Mouse (Mus musculus): Measurements from ENCODE around the gene Tcl1b3.
"Not testable (repeated sequence)": the region's sequence is repeated elsewhere in the genome, so short reads cannot be mapped to it uniquely, and the experiment has no call there.

Gene Tcl1b3

DNA sequence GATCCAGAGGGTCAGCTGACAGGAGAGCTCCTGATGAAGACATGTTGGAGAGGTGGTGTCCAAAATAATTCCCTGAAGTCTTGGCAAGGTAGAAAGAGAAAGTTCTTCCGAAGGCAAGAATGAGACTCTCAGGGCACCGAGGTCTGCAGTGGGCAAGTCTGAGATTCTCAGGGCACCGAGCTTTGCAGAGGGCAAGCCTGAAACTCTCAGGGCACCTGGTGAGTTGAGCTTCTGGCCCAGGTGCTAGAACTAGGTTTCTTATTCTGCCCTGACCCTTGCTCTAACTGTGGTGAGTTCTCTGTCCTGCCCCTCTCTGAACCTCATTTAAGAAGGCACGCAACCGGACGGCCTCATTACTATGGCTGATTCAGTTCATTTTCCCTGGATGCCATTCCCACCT, at the start of gene Tcl1b3:
Tcl1b3 (plus strand) TSS at position 301 of the 400 bp plus-strand sequence.
- not testable (repeated sequence) for DNase-seq

DNA sequence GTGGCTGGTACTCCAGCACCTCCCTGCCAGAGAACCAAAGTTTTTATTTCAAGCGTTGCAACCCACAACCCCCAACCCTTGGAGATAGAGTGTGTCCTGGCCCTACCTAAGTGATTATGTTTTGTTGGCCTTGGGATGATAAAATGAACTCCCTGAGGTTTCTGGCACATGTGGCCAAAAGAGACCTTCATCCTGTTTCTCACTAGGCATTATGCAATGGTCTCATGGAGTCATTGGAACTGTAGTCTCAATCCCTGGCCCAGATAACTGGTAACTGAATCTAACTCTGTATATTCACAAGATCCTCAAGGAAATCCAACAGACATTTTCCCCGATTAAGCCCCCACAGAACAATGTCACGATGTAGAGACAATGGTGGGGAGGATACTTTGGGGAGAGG, 47.7 kb upstream of the Tcl1b3 start:
- DNase-seq = no peak

- DNase-seq = not testable (repeated sequence)
Observed at GRCm38 (mm10) chr12:105144928-105145327, 45.9 kb upstream of the Tcl1b3 start.

DNA sequence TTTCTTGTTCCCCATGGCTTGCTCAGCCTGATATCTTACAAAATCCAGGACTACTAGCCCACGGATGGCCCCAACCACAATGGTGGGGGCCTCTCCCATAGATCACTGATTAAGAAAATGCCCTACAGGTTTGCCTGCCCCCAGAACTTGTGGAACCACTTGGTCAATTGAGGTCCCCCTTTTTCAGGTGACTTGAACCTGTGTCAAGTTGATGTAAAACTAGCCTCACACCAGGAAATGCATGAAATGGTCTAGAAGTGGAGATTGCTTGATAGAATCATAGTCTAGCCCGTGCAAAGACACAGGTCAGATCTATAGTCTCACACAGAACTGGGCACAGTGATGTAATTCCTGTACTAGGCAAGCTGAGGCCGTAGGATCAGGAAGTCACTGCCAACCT, 45.1 kb upstream of the Tcl1b3 start, which contains the start of gene Tcl1b2:
Tcl1b2 (plus strand) TSS at position 301 of the 400 bp plus-strand sequence.
- no peak for DNase-seq

DNA sequence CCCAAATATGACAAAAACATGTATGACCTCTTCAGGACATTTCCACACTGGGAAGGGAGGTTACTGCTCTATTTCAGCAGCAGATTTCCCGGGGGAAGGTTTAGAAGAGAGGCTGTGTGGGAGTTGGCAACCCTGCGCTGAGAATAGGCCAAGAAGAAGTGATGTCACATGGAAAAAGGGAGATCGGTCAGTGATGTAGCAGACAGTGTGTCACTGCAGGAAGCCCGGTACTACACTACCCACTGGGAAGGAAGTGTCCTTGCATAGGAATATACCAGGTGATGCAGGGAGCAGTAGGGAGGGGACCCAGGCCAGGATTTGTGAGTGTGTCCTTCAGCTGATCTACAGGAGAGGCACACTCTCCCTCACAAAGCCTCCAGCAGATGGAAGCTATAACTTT, 35.6 kb upstream of the Tcl1b3 start:
- not testable (repeated sequence) for DNase-seq

GRCm38 (mm10) chr12:105158842-105159241, 32.0 kb upstream of the Tcl1b3 start:
- DNase-seq = no peak

- no peak for DNase-seq
Observed at GRCm38 (mm10) chr12:105159390-105159789, 31.5 kb upstream of the Tcl1b3 start, which contains the start of gene Tcl1b1. Gene Tcl1b1 (plus strand): TSS chr12:105159690.

DNA sequence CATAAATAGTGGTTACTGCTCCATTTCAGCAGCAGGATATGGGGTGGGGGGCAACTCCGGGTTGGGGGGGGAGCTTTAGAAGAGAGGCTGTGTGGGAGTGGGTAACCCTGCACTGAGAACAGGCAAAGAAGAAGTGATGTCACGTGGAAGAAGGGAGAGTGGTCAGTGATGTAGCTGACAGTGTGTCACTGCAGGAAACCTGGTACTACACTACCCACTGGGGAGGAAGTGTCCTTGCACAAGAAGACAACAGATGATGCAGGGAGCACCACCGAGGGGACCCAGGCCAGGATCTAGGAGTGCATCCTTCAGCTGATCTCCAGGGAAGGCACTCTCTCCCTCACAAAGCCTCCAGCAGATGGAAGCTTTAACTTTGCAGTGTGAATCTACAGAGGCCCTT, 24.1 kb upstream of the Tcl1b3 start:
- DNase-seq = no peak

DNA sequence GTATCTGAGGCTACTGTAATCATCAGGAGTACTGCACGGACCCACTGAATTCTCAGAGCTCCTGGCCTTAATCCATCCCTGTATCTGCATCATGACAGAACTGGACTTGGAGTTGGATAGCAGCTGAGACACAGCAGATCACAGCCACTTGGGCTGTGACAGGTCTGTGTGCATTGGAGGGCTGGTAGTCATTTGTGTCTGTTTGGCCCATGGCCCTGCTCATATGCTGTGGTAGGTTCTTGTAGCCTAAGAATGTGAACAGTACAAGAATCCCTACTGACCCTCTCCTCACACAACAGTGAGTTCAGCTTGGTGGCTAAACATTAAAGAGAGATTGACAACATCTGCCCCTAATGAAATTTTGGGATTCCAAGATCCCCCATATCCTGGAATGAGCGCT, 17.5 kb upstream of the Tcl1b3 start:
- DNase-seq = no peak

- DNase-seq = peak; percentile 50
Observed at GRCm38 (mm10) chr12:105174318-105174717, 16.5 kb upstream of the Tcl1b3 start.

DNA sequence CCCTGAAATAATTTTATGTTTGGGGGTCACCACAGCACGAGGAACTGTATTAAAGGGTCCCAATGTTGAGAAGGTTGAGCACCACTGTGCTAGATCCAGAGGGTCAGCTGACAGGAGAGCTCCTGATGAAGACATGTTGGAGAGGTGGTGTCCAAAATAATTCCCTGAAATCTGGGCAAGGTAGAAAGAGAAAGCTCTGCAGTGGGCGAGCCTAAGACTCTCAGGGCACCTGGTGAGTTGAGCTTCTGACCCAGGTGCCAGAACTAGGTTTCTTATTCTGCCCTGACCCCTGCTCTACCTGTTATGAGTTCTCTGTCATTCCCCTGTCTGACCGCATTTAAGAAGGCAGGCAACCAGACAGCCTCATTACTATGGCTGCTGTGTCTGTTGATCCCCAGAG, 14.8 kb upstream of the Tcl1b3 start, which contains the start of gene Tcl1b5:
Tcl1b5 (plus strand) TSS at position 301 of the 400 bp plus-strand sequence.
- not testable (repeated sequence) for DNase-seq

- DNase-seq = not testable (repeated sequence)
Observed at GRCm38 (mm10) chr12:105181040-105181644, 9.7 kb upstream of the Tcl1b3 start.

DNA sequence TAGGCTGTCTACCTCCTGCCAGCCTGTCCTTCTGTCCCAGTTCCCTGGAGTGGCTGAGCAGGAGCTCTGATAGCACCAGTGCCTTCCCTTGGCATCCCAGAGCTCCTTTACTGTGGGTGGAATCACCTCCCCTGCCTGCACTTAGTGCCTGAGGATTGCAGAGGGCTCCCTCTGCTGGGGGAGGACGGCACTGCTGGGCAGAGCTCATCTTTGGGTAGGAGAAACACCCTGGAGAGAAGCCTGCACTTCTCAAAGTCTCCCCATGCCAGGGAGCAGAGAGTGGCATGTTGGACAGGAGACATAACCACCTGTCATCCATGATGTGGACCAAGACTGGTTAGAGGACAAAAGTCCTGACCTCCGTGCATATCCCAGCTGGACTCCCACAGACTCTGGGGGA, 1.9 kb upstream of the Tcl1b3 start:
- peak; percentile 0 for DNase-seq

DNA sequence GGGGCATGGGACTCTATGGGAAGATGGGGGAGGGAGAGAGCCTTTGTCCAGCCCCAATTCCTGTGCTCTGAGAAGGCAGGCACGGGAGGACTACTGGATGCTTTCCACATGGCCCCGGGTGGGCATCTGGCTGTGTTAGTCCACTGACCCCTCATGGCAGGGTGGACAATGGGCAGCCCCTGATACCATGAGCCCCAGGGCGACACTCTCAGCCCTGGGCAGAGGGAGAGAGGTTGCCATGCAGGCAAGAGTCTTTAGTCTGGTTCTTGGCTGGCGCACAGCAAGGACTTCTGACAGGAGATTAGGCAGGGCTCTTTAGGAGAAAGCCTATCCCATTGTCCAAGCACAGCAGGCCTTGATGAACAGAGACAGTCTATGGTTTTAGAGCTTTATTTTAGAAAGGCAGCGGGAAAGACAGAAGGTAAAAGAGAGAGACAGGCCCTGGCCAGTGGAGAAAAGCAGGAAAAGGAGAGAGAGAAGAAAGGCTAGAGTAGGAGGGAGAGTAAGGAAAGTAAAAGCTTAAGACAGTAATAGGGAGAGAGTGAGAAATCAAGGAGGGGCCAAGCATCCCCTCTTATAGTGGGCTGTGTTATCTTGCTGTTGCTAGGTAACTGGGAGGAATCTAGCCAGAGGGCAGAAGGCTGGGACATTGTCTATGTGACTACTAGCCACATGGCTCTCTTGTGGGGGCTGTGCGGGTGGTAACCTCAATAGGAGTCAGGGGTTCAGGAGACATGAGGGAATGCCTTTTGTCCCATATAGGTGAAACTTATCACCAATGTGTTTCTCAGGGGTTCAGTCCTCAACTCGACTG, 9.0 kb downstream of the Tcl1b3 start:
- not testable (repeated sequence) for DNase-seq

- not testable (repeated sequence) for DNase-seq
Observed at GRCm38 (mm10) chr12:105201657-105202056, 10.8 kb downstream of the Tcl1b3 start, which contains the start of gene Tcl1b4. Gene Tcl1b4 (plus strand): TSS chr12:105201957.

DNA sequence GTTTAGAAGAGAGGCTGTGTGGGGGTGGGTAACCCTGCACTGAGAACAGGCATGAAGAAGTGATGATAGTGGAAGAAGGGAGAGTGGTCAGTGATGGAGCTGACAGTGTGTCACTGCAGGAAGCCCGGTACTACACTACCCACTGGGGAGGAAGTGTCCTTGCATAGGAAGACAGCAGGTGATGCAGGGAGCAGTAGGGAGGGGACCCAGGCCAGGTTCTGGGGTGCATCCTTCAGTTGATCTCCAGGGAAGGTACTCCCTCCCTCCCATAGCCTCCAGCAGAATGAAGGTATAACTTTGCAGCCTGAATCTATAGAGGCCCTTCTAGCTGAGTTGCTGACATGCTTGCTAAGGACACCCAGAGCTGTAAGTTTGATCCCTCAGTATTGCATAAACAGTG, 16.2 kb downstream of the Tcl1b3 start:
- no peak for DNase-seq

DNA sequence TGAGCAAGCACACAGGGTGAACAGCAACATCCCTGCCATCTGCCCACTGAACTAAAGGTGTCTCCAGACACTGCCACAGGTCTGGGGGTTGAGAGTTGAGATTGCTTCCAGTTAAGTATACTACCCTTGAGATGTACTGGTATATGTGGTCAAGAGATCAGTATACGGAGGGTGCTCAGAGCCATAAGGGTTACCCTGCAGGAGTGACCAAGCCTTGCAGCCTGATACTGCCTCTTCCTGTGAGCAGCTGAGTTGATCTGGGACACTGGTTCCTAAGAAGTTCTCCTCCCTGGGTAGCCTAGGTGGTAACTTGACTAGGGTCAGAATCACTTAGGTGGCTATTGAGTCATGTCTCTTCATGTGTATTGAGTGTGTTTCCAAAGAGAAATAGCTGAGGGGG, 17.6 kb downstream of the Tcl1b3 start:
- no peak for DNase-seq

DNA sequence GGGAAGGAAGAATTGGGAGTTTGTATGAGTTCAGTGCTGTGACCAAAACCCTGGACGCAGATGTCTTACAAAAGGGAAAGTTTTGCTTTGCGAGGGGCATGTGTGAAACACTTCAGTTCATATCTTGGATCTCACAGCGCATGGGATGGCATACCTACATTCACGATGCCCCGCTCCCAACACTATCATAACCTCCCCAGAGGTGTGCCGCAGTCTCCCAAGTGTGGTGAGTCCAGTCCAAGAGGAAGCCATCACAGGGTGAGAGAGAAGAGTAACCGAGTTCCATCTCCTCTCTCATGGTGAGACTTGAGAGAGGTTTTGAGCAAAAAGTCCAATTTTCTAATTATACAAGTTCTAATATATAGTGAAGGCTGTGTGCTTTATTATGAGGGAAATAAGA, 18.4 kb downstream of the Tcl1b3 start:
- no peak for DNase-seq

GRCm38 (mm10) chr12:105217101-105217760, 26.4 kb downstream of the Tcl1b3 start:
- DNase-seq = no peak

- no peak for DNase-seq
Observed at GRCm38 (mm10) chr12:105222601-105223319, 31.9 kb downstream of the Tcl1b3 start, which contains the start of gene Tcl1. Gene Tcl1 (minus strand): TSS chr12:105222793.

DNA sequence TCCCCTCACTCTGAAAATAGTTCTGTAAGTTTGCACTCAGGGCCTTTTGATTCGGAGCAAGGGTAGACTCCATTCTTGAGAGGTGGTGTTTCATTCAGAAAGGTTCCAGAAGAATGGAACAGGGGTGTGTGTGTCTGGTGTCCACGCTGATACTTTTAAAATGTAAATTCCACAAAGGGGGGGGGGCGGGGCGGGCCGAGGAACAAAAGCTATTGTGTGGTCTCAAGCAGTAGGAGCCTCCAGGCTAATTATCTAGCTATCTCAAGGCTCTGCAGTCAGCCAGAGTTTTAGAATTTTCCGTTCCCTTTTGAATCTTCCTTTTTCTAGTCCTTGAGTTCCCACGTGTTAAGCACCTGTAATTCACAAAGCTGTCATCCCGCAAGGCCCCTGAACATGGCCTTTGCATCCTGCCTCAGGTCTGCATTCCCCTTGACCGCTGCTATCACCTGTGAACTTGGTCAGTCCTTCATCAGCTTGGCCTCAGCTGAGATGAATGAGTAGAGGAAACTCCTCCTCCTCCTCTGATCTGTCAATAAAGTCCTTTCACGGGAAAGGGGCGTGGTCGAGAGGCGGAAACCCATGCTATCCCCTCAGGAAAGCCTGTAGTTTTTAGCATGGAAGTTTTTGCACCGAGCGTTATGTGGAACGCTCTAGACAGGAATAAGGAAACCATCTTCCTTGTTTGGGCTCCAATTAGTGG, 33.9 kb downstream of the Tcl1b3 start:
- DNase-seq = no peak

DNA sequence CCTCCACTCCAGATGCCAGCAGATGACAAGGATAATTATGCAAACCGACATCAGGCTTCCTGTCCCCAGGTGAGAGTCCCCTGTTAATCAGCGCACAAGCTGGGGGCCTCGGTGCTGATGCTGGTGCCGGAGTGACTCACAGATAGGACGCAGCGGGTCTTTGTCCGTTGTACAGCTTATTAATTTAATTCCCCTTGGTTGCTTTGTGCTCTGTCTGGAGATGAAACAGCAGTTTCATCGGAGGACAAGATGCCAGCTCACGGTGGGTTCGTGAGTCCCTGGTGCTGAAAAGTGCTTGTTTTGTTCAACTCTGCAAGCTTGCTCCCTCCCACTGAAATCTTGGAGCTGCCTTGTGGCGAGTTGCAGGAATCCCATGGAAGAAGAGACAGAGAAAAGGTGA, 43.5 kb downstream of the Tcl1b3 start:
- DNase-seq = no peak
